Mouse (Mus musculus): ENCODE results near the gene Megf11.

DNA sequence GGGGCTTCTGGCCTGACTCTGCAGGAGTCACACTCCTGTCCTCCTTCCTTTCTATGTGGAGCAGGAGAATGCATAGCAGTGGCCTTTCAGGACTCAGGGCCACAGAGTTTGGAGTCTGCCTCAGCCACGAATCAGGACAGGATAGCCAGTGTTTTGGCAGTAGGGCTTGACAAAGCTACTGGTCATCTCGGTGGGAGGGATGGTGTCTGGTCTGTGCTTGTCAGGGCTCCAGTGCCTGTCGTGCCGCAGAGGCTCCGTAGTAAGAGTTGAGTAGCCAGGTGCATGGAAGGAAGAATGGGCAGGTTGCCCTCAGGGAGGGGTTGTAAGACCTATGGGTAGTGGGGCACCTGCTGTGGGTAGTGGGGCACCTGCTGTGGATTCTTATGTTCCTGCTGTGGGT lies 96.7 kb downstream of the Megf11 start:
- no peak for TF ChIP-seq CTCF (IDR thresholded peaks at IDR 0.05)
- TF ChIP-seq EP300 (IDR thresholded peaks at IDR 0.05; ENCODE audit: insufficient read depth, low read depth, low read length), result no peak
- TF ChIP-seq POLR2A (IDR thresholded peaks at IDR 0.05; ENCODE audit: insufficient read depth, low read depth, low read length), result no peak
